Mouse (Mus musculus) spleen, postnatal 4 days (tissue): ENCODE measurements at regions not wholly inside any gene's neighbourhood (a gene's known extent, or its start where the extent isn't known, plus 50 kb on each side); places are given as distances from the start of the nearest gene placed in this dataset.
"Not testable (repeated sequence)": the region's sequence is repeated elsewhere in the genome, so short reads cannot be mapped to it uniquely, and the experiment has no call there.

Source experiments
- DNase-seq, 2 experiments: peaks; one replicate each; pipeline ENCODE4 v3.0.0; 2022; ENCODE audit warnings: low spot score in 2 of 2

DNA sequence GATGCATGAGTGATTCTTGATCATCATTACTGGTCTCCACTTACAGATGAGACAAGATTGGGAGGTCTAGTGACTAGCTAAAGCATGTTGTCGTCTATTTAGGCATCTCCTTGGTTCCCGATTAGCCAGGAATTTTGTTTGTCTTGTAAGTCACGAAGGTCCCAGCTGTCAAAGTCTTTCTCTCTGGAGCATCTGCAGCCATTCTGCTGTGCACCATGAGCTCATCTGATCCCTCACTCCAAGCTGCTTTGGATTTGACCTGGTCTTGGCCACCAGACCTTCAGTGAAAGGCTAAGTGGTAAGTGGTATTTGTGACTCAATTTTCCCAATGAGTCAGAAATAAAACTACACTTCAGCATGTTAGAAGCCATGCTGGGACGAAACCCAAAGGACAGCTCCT, 53.3 kb upstream of the Creb5 start:
- DNase-seq: no peak

DNA sequence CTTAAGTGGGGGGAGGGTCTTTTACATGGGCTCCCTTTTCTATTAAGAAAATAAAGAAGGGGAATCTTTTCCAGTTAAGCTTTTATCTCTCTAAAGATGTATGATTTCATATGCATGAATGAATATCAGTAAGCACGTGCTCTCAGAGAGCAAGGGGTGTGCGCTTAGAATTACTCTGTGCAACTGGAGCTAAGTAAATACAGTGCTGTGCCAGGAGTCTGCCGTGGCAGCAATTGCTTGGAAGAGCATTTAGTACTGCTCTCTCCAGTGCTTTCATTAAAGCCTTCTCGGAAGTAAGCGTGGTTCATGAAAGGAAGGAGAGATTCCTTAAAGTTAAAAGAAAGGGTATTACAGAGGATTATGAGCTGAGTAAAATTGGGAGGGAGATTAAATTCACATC, 54.5 kb upstream of the Creb5 start:
- DNase-seq: no peak

GRCm38 (mm10) chr6:53229350-53229749, 57.7 kb upstream of the Creb5 start:
- DNase-seq: no peak

DNA sequence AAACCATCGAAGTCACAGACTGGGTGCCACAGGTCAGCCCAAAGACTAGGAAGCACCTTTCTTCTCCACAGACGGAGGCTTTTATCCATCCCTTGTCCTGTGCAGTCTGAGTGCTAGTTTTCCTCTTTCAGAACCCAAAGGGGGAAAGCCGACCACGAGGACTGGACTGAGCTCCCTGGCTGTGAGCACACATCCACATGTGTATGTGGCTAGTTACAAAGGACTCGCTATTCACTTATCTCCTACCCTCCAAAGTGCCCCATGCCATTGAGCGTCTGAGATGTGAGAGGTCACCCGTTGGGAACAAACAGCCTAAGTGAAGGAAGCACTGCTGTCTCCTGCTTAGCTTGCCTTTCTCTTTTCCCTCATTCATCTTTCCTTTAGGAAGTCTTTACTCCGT, 65.0 kb upstream of the Creb5 start:
- DNase-seq: no peak

GRCm38 (mm10) chr6:53221668-53222005, 65.4 kb upstream of the Creb5 start:
- no peak for DNase-seq

- DNase-seq: no peak
These were observed 66.0 kb upstream of the Creb5 start for GRCm38 (mm10) chr6:53220784-53221667.

DNA sequence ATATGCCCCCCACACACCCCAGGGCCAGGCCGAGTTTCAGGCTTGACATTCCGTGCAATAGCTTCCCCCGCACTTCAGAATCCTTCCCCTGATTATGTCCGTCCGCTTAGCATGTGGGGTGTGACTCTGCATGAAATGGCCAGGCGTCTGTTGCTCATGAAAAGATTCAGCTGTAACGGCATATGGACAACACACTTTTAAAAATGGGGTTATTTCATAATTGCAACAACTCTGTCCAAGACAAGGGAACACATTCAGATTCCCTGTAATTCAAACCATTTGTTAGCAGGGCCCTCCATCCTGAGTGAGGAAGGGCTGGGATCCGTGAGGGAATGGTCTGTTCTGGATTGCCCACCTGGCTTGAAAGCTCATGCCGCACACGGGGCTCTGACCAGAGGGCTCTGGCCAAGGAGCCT, 68.2 kb upstream of the Creb5 start:
- no peak for DNase-seq

DNA sequence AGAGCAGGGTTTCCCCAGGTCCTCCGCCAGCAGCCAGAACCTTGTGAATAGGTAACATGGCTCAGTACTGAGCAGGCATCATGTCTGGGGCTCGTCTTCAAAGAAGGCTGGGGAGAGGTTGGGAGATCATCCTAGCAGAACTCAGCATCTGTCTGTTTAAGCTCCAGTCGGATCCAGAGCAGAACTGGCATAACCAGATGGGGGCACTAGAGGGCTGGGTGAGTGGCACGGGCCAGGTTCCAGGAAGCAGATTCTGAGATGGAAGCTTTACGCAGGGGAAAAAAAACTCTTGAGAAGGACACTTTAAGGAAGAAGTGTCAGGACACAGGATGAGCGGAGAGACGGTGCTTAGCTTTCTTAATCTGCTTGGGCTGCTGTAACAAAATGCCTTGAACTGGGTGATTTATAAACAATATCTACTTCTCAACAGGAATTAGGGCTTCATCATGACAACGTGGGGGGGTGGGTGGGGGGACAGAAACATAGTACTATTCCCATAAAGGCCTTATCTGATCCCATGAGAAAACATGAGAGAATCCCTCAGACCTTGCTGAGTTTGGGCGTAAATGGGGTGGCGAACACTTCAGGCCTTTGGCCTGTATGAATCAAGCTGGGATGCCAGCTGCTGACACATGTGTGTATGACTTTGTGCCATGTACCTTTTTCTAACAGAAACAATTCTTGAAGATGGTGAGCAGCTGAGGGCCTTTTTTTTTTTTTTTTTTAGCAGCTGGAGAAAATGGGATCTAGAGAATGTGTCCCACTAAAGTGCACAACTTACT, 69.6 kb upstream of the Creb5 start:
- no peak for DNase-seq

GRCm38 (mm10) chr6:53216715-53217114, 70.4 kb upstream of the Creb5 start:
- no peak for DNase-seq

DNA sequence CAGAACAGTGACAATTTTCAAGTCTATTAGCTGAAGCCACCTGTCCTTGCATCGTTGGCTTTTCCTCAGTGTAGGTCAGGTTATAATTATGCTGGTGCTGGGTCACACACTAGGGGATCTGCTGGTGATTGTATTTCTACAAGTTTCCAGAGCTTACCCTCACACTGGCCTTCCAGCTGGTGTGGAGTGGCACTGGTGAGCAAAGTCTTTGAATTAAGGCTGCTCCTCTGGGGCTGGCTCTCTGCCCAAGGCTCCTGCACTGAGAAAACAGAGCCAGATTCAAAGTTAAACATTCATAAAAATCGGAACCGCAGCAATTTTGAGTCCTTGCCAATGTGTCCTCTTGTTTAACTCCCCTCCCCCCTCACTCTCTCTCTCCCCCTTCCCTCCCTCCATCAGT, 75.7 kb upstream of the Creb5 start:
- no peak for DNase-seq

- DNase-seq: no peak
These were observed 77.7 kb upstream of the Creb5 start for GRCm38 (mm10) chr6:53209398-53209797.

- DNase-seq: no peak
These were observed 78.6 kb upstream of the Creb5 start for GRCm38 (mm10) chr6:53208474-53208873.

GRCm38 (mm10) chr6:53207781-53208180, 79.3 kb upstream of the Creb5 start:
- no peak for DNase-seq

DNA sequence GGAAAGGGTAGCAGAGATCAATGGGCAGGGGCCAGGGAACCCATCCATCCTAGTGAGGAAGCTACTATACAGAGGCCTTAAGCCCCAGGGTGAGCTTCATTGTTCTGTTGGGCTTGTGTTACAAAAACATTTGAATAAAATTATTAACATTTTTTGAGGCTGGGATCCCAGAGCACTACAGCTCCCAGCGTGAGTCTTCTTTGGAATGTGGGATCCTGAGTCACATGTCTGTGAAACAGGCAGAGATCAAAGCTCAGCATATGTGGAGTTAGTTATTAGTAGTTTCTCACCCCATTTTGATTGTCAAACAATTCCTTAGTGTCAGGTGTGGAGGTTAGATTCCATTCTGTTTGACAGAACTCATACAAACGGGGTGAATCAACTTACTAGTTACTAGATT, 79.7 kb upstream of the Creb5 start:
- DNase-seq: no peak

GRCm38 (mm10) chr6:53201281-53201956, 85.7 kb upstream of the Creb5 start:
- DNase-seq: no peak

- no peak for DNase-seq
These were observed 87.6 kb upstream of the Creb5 start for GRCm38 (mm10) chr6:53199474-53199873.

GRCm38 (mm10) chr6:53182131-53182530, 104.9 kb upstream of the Creb5 start:
- DNase-seq: not testable (repeated sequence)

DNA sequence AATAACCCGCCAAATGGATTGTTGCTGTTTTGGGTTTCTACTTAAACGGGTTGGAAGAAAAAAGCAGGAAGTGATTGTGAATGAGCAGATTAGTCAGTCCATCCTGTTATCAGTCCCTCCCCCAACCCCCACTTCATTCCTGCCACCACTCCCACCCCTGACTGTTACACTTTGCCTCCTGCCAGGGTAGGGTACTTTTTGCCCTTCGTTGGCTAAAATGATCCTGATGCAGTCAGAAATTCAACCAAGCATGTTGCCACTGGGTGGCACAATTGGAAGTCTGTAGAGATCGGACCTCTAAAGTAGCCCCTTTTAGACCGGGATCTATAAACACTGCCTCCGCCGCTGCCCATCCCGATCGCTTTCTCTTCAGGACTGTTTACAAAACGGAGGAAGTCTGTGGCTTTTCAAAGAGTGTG, 96.0 kb upstream of the Jazf1 start:
- no peak for DNase-seq

- DNase-seq: no peak
These were observed 94.7 kb upstream of the Jazf1 start for GRCm38 (mm10) chr6:53163091-53163490.

DNA sequence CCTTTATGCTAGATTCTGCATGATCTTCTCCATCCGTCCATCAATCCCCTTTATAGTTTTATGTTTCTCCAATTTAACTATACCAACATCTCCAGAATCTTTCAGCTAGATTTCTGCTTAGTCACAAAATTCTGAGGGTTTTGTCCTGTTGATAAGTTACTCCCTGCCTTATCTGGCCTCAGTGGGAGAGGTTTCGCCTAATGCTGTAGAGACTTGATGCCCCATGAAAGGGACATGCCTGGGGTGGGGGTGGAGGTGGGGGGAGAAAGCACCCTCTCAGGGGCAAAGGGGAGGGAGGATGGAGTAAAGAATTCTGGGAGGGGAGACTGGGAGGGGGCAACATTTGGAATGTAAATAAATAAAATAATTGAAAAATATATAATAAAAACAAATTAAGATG, 93.2 kb upstream of the Jazf1 start:
- no peak for DNase-seq

DNA sequence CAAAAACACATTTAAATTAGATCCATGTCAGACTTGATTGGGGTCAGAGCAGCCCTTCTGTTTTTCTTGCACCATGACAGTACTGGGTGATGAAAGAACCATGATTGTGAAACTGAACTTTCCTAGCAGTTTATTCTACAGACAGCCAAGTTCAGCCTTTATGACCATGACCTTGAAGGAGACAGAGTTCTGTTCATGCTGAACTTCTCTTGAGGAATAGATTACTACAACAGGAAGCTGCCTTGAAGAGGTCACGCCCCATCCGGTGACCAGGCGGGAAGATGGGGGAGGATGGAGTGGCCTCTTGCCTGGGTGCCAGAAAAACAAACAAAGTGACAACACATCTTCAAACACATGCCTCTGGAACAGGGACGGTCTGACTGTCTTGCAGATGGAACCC, 86.2 kb upstream of the Jazf1 start:
- DNase-seq: no peak

DNA sequence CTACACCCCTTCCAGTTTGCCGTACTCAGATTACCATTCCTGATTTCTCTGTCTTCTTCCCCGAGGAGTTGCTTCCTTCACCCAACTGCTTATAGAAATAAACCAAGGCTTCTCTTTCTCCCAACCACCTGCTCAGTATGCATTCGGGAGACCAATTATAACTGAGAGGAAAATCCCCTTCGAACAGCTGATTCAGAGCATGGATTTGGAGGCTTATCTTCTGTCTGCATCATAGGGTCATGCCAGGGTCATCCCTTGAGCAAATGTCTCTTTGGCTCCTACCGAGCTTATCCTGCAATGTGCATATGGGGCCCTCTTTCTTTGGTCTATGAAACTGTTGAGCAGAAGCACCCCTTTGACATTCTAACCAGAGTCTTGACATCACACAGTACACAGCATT, 79.0 kb upstream of the Jazf1 start:
- DNase-seq: no peak
